Mouse (Mus musculus) limb, embryonic 12.5 days (tissue): ENCODE measurements at regions not wholly inside any gene's neighbourhood (a gene's known extent, or its start where the extent isn't known, plus 50 kb on each side); places are given as distances from the start of the nearest gene placed in this dataset.
A peak's percentile ranks its signal among the peaks of the same experiment; 100 is the strongest.

Source experiments
- ATAC-seq: fragments of 200-750 bp; cut with Nextera tagmentation; 2 replicates; pipeline ENCODE4 v1.8.0; 2017; ENCODE audit warnings: low read depth, moderate TSS enrichment; ENCODE audit not compliant: insufficient number of reproducible peaks, insufficient read depth, low FRiP score, low TSS enrichment
- H3K27ac ChIP-seq: fragments of 300-500 bp; sonication (generic); 2 replicates; pipeline ENCODE4 v1.5.1; 2016; ENCODE audit warnings: mild to moderate bottlenecking, moderate library complexity
- H3K27me3 ChIP-seq: fragments of 300-500 bp; sonication (generic); 2 replicates; pipeline ENCODE4 v1.6.1; 2016; ENCODE audit warnings: mild to moderate bottlenecking, moderate library complexity
- H3K36me3 ChIP-seq: fragments of 300-500 bp; sonication (generic); 2 replicates; pipeline ENCODE4 v1.6.1; 2016; ENCODE audit warnings: mild to moderate bottlenecking, moderate library complexity
- H3K4me1 ChIP-seq: fragments of 300-500 bp; sonication (generic); replicated peaks from 2 replicates; pipeline ENCODE4 v1.6.1; 2016
- H3K4me2 ChIP-seq: fragments of 300-500 bp; sonication (generic); 2 replicates; pipeline ENCODE4 v1.6.1; 2016; ENCODE audit warnings: mild to moderate bottlenecking, moderate library complexity
- H3K4me3 ChIP-seq: fragments of 300-500 bp; sonication (generic); replicated peaks from 2 replicates; pipeline ENCODE4 v1.5.1; 2016; ENCODE audit warnings: mild to moderate bottlenecking
- H3K9ac ChIP-seq: fragments of 300-500 bp; sonication (generic); replicated peaks from 2 replicates; pipeline ENCODE4 v1.6.1; 2016; ENCODE audit warnings: mild to moderate bottlenecking, moderate library complexity
- H3K9me3 ChIP-seq: fragments of 300-500 bp; sonication (generic); 2 replicates; pipeline ENCODE4 v1.6.1; 2016; ENCODE audit warnings: mild to moderate bottlenecking, moderate library complexity
- WGBS: fragments of 180-500 bp; shearing (Covaris S2); methylation state at CpG from one replicate; pipeline ENCODE4 v1.1.7; 2016; 5-methylcytosine and 5-hydroxymethylcytosine counted together

DNA sequence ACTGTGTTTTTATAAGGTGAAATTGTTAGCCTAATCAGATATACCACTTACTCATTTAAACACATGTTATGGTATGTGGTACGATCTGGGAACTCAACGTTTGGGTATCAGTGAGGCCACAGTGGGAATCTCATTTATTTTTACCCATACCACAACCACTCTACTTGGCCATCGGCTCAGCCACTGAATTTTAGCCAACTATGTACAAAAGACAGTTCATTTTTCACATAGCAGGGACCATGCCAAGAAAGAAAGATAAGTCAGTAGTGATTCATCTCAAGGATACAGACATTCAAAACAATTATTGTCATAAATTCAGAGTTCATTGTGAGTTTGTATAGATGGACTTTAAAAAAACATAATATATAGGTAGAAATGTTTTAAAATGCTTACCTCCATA lies 634.7 kb upstream of the Adgrl2 start:
- Histone ChIP-seq H3K4me2 (no peak overlapping the region), H3K36me3 (no peaks in the 10 kb centered on the region), H3K9ac (no peak overlapping the region), H3K27ac (no peak overlapping the region), H3K27me3 (no peaks in the 10 kb centered on the region), H3K4me1 (no peaks in the 10 kb centered on the region), H3K9me3 (no peaks in the 10 kb centered on the region), H3K4me3 (no peak overlapping the region)
- 76% methylated on average over 3 of the region's 3 CpGs for WGBS
- ATAC-seq: no peak

DNA sequence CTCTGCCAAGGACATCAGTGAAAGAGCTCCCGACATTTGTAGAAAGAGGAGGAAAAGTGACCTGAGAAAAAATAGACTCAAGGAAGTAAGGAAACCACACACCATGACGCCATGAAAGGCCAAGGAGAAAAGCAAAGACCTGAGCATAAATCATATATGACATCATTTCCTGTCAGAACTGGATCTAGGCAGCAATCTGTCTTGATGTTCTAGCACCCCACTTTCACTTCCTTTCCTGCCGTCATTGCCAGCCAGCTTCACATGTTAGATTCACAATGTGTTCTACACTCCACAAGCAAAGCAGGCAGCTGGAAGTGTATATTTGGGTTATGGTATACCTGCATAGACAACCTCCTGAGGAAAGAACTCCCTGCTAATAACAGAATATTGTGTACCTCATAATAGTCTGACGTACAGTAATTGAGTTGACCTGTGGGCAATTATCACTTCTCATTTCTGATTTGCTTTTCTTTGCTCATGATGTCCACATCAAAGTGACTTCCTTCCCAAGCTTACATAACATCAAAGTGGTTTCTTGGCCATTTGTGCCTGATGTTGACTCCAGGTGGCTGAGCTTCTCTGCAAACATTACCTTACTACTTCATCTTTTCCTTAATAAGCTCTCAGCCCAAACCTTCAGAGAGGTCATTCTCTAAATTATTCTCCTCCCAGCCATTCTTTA lies 633.6 kb upstream of the Adgrl2 start:
- no peak overlapping the region for H3K4me2 ChIP-seq
- H3K9me3 ChIP-seq: no peaks in the 10 kb centered on the region
- H3K4me1 ChIP-seq: no peaks in the 10 kb centered on the region
- ATAC-seq: no peak
- 65% methylated on average over 4 of the region's 4 CpGs for WGBS
- H3K4me3 ChIP-seq: no peak overlapping the region
- no peaks in the 10 kb centered on the region for H3K27me3 ChIP-seq
- no peak overlapping the region for H3K9ac ChIP-seq
- no peaks in the 10 kb centered on the region for H3K36me3 ChIP-seq
- H3K27ac ChIP-seq: no peak overlapping the region

DNA sequence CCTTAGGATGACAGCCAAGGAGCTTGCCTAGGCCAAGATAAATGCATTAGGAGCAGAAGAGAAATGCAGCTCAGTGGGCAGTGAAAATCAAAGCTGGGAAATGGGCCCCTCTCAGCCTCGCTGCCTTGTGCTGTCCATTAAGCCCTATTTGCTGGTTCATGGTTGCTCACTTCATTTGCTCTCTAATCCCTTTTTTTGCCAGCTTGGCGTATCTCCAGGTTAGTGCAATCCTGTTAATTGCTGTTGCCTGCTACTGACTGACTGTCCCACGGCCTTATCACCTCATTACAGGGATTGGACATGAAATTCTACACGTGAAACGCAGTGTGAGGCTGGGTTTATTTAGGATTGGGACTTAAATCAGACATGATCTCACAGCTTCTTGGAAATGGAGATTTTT lies 613.5 kb upstream of the Adgrl2 start:
- Histone ChIP-seq H3K27ac (no peak overlapping the region), H3K9ac (no peak overlapping the region), H3K36me3 (no peaks in the 10 kb centered on the region), H3K4me3 (no peak overlapping the region), H3K4me1 (no peaks in the 10 kb centered on the region), H3K4me2 (no peak overlapping the region), H3K9me3 (no peaks in the 10 kb centered on the region), H3K27me3 (no peaks in the 10 kb centered on the region)
- no peak for ATAC-seq
- WGBS: 57% methylated on average over 5 of the region's 5 CpGs

DNA sequence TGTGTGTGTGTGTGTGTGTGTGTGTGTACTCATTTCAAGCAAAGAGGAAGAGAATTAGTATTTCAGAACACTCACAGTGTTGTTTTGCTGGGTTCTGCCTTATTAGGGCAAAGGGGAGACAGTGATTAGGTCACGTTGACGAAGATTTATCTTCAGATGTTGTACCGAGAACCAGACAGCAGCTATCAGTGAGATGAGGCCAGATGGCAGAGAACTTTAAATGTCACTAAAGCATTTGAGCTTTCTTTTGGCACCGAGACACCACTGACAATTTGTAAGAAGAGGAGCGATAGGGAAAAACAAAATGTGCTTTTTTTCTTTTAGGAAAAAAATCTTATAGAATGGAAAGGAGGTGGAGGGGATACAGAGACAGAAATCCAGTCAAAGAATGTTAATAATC lies 610.9 kb upstream of the Adgrl2 start:
- ATAC-seq: no peak
- Histone ChIP-seq H3K9me3 (no peaks in the 10 kb centered on the region), H3K4me3 (no peak overlapping the region), H3K9ac (no peak overlapping the region), H3K27ac (no peak overlapping the region), H3K4me2 (no peak overlapping the region), H3K27me3 (no peaks in the 10 kb centered on the region), H3K36me3 (no peaks in the 10 kb centered on the region), H3K4me1 (no peaks in the 10 kb centered on the region)
- 47% methylated on average over 5 of the region's 5 CpGs for WGBS

DNA sequence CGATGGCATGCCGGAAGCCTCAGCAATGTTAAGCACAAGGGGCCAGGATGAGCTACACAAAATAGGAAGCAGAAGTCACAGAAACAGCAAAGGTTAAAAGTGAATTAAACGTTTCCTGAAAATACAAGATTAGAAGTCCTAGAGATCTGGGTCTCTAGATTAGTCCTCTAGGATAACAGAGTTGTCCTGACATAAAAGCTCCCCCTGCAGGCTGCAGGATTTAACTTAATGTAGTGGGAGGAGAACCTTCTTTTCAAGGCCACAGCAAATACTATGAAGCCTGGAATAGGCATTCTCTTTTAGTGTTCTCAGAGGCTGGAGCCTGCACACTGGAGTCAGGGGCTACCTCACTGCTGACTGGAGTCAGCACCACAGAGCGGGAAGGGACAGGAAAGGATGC lies 604.1 kb upstream of the Adgrl2 start:
- H3K36me3 ChIP-seq: no peaks in the 10 kb centered on the region
- 69% methylated on average over 4 of the region's 4 CpGs for WGBS
- no peaks in the 10 kb centered on the region for H3K27me3 ChIP-seq
- no peak overlapping the region for H3K4me2 ChIP-seq
- no peak for ATAC-seq
- no peaks in the 10 kb centered on the region for H3K9me3 ChIP-seq
- no peak overlapping the region for H3K27ac ChIP-seq
- no peak overlapping the region for H3K9ac ChIP-seq
- H3K4me1 ChIP-seq: no peaks in the 10 kb centered on the region
- no peak overlapping the region for H3K4me3 ChIP-seq

DNA sequence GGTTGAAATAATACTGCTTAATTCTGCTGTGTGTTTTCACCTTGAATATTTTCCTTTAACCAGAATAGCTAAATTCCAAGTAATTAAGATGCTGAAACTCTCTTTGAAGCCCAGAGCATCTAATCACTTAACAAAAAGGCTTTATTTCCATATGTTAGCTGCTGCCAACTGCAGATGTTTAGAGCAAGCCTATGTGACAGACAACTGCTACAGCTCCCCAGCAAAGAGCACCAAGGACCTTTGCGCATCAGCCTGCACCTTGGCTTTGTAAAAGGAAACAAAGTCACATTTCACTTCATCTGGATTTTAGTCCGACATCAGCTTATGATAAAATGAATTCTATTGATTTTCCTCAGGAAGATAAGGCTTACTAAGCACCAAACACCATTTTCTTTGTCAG lies 595.4 kb upstream of the Adgrl2 start:
- Histone ChIP-seq H3K27me3 (no peaks in the 10 kb centered on the region), H3K4me2 (no peak overlapping the region), H3K9me3 (no peaks in the 10 kb centered on the region), H3K4me3 (no peak overlapping the region), H3K9ac (no peak overlapping the region), H3K36me3 (no peaks in the 10 kb centered on the region), H3K4me1 (no peaks in the 10 kb centered on the region), H3K27ac (no peak overlapping the region)
- WGBS: 53% methylated on average over 2 of the region's 2 CpGs
- no peak for ATAC-seq

DNA sequence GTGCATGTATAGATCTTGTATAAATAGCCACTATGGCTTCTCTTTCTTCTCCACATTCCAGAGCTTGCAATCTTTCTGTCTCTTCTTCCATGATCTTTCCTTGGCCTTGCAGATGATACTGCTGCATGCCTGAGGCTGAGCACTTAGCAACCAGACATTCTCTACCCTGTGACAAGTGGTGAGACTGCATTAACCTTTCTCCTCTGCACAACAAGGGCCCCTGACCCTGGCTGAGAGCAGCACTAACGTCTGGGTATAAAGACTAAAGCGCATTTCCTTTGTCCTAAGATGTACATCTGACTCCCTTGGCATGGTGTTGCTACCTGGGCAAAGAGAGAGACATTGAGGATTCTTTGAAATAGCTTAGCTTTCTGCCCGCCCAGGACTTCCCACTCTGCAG lies 590.8 kb upstream of the Adgrl2 start:
- no peaks in the 10 kb centered on the region for H3K9me3 ChIP-seq
- no peak overlapping the region for H3K9ac ChIP-seq
- no peaks in the 10 kb centered on the region for H3K36me3 ChIP-seq
- peaks cover 13% of the 10 kb centered on the region for H3K4me1 ChIP-seq
- H3K4me3 ChIP-seq: no peak overlapping the region
- H3K27me3 ChIP-seq: no peaks in the 10 kb centered on the region
- no peak for ATAC-seq
- H3K4me2 ChIP-seq: no peak overlapping the region
- WGBS: 72% methylated on average over 3 of the region's 3 CpGs
- no peak overlapping the region for H3K27ac ChIP-seq

DNA sequence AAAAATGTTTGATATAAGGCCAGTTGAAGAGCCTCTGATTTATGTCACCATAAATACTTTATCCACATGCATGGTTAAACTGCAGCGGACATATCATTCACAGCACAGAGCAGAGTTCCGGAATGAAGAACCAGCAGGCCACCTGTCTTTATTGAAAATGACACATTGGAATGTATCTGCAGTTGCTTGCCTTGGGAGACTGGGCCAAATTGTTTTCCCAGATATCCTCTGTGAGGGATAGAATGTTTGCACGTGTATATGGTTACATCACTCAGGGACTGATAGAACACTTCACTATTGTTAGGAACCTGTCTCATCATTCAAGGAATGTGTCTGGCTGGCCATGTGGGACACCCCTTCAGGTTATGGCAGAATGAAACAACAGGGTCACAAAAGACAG lies 585.3 kb upstream of the Adgrl2 start:
- Histone ChIP-seq H3K36me3 (no peaks in the 10 kb centered on the region), H3K9me3 (no peaks in the 10 kb centered on the region), H3K9ac (no peak overlapping the region), H3K4me3 (no peak overlapping the region), H3K4me2 (no peak overlapping the region), H3K4me1 (peaks cover 13% of the 10 kb centered on the region), H3K27me3 (no peaks in the 10 kb centered on the region), H3K27ac (no peak overlapping the region)
- WGBS: 74% methylated on average over 3 of the region's 3 CpGs
- 0 out of 2 replicates have a peak, but pooled peaks have one; percentile 59 for ATAC-seq

DNA sequence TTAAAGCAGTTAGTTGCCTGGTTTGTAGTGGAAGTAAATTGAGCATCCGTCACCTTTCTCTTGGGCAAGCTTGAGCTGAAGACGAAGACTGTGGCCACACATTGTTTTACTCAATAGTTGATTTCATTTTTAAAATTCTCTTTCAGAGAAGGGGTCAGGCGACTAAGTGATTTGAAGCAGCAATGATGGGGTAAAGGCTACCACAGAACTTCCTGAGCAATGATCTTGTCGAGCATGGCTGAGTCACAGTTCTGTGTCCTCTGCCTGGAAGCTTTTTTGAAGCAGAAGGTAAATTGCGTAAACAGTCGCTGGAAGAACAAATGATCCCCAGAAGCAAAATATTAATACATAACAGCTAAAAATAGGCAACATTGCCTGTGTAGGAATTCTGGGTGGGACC lies 576.5 kb upstream of the Adgrl2 start:
- WGBS: 84% methylated on average over 6 of the region's 6 CpGs
- no peak overlapping the region for H3K4me3 ChIP-seq

DNA sequence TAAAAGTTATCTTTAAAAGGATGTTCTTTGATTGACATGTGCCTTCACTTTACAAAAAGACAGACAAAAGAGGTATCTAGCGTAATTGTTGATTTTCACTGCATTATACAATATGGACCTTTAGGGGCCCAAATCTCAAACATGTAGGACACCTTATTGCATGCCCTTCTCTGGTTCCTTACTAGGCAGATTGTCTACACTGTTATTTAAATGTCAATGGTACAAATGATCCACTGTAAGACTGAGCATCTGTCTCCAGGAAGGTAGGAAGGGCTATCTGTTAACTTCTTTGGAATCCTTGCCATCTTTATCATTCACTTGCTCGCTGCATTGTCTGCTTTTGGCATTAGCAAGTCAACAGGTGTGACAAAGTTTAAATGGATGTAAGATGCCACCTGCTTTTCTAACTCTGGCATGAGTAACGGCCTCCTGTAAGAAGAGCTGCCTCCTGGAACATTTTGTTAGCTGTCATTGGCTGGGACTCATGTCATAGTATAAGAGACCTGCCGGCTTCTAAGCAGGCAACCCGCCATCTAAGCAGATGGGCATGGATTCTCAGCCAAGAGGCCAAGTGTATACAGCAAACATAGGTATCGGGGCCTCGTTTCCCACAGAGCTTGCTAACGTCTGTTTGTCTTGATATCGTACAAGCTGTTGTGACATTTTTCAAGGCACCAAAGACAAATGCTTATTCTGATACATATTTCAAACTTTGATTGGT lies 560.0 kb upstream of the Adgrl2 start:
- no peaks in the 10 kb centered on the region for H3K9me3 ChIP-seq
- H3K4me1 ChIP-seq: no peaks in the 10 kb centered on the region
- H3K27me3 ChIP-seq: no peaks in the 10 kb centered on the region
- 88% methylated on average over 9 of the region's 9 CpGs for WGBS
- H3K4me3 ChIP-seq: no peak overlapping the region
- H3K36me3 ChIP-seq: no peaks in the 10 kb centered on the region
- H3K9ac ChIP-seq: no peak overlapping the region
- no peak overlapping the region for H3K4me2 ChIP-seq
- no peak for ATAC-seq
- H3K27ac ChIP-seq: no peak overlapping the region

More for the DNA sequence above, 576.5 kb upstream of the Adgrl2 start:
- no peak for ATAC-seq
- Histone ChIP-seq H3K4me1 (no peaks in the 10 kb centered on the region), H3K9ac (no peak overlapping the region), H3K36me3 (no peaks in the 10 kb centered on the region), H3K9me3 (no peaks in the 10 kb centered on the region), H3K27me3 (no peaks in the 10 kb centered on the region), H3K27ac (no peak overlapping the region), H3K4me2 (no peak overlapping the region)

DNA sequence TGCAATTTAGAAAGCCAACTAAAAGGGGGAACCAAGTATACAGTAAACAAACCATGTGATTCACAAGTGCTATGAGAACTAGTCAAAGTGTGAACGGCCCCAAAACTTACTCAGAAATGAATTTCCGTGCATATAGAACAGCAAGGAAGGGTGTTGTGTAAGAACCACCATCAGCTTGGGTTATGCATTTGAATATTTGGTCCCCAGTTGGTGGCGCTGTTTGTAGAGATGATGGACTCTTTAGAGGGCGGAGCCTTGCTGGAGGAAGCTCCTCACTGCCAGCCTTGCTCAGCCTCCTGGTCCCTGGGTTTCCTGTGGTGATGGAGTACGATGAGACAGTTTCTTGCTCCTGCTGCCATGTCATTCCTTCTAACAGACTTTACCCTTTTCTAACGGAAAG lies 556.7 kb upstream of the Adgrl2 start:
- Histone ChIP-seq H3K27me3 (no peaks in the 10 kb centered on the region), H3K4me3 (no peak overlapping the region), H3K27ac (no peak overlapping the region), H3K36me3 (no peaks in the 10 kb centered on the region), H3K4me1 (no peaks in the 10 kb centered on the region), H3K4me2 (no peak overlapping the region), H3K9me3 (no peaks in the 10 kb centered on the region), H3K9ac (no peak overlapping the region)
- ATAC-seq: no peak
- 75% methylated on average over 6 of the region's 6 CpGs for WGBS

DNA sequence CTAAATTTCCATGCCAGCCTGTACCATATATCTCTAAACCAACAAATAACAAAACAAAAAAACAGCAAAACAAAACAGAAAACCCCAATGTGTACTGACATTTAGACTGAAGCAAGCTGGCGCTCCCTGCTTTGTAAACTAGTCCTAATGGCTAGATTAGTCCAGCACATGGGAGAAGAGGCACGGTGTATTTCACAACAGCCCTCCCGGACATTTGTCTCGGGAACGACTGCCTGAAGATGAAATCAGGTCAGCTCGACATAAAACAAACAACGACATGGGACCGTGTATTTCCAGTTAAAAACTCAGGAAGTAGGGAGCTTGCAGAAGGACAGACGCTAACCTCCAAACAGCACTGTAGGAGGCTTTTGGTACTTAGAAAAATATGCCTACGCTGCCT lies 555.9 kb upstream of the Adgrl2 start:
- no peak overlapping the region for H3K4me3 ChIP-seq
- WGBS: 67% methylated on average over 10 of the region's 10 CpGs
- no peaks in the 10 kb centered on the region for H3K36me3 ChIP-seq
- no peaks in the 10 kb centered on the region for H3K27me3 ChIP-seq
- no peaks in the 10 kb centered on the region for H3K9me3 ChIP-seq
- H3K27ac ChIP-seq: no peak overlapping the region
- no peaks in the 10 kb centered on the region for H3K4me1 ChIP-seq
- no peak overlapping the region for H3K4me2 ChIP-seq
- ATAC-seq: no peak
- H3K9ac ChIP-seq: no peak overlapping the region
